Mouse (Mus musculus): ENCODE data around the gene Hoxb4. TPM values are rescaled to one million over a fixed set of nuclear protein-coding genes. Genes with fewer than 3 reads are reported as not detected.
A peak's percentile ranks its signal among the peaks of the same experiment; 100 is the strongest.

Gene Hoxb4
- polyA plus RNA-seq, 1 experiment from 2014 or later, result 3.6 TPM

DNA sequence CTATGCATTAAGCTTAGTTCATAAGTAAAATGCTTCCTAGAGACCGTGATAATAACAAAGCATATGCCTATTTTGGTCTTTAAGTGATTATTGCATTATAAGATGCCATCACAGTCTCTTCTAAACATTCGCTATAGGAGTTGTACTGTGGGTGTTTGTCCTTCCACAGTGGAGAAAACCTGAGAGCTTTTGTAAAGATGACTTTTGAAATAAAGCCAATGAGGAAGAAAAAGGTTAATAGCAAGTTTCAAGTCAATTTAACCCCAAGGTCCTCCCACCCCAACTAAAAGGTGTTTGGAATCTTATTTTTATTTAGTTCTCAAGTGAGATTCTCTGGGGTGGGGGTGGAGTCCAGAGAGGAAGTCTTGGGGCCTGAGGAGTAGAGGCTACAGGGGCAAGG, 4.9 kb upstream of the Hoxb4 start:
- peak overlapping the region; percentile 98 for H3K9ac ChIP-seq (ENCODE audit: low read depth, low read length)
- H3K4me3 ChIP-seq (replicated peaks; ENCODE audit: low read depth, low read length), result peak overlapping the region; percentile 83
- peaks cover 33% of the 10 kb centered on the region for H3K4me1 ChIP-seq (replicated peaks; ENCODE audit: insufficient read depth, low read length)
- WGBS, result 37% methylated on average over 2 of the region's 2 CpGs
- ATAC-seq (replicated peaks; ENCODE audit: low FRiP score, low read depth) (no peak), DNase-seq (ENCODE audit: low spot score) (no peak)
- peak overlapping the region; percentile 96 for H3K4me2 ChIP-seq (ENCODE audit: low read length)
- no peaks in the 10 kb centered on the region for H3K36me3 ChIP-seq (ENCODE audit: insufficient read depth, low read length)
- peak overlapping the region; percentile 99 for H3K27ac ChIP-seq
- no peak for TF ChIP-seq CTCF (IDR thresholded peaks at IDR 0.05; ENCODE audit: low read depth)
- H3K9me3 ChIP-seq (replicated peaks; ENCODE audit: low read length), result no peaks in the 10 kb centered on the region
- no peaks in the 10 kb centered on the region for H3K27me3 ChIP-seq (ENCODE audit: insufficient read depth, low read length)

DNA sequence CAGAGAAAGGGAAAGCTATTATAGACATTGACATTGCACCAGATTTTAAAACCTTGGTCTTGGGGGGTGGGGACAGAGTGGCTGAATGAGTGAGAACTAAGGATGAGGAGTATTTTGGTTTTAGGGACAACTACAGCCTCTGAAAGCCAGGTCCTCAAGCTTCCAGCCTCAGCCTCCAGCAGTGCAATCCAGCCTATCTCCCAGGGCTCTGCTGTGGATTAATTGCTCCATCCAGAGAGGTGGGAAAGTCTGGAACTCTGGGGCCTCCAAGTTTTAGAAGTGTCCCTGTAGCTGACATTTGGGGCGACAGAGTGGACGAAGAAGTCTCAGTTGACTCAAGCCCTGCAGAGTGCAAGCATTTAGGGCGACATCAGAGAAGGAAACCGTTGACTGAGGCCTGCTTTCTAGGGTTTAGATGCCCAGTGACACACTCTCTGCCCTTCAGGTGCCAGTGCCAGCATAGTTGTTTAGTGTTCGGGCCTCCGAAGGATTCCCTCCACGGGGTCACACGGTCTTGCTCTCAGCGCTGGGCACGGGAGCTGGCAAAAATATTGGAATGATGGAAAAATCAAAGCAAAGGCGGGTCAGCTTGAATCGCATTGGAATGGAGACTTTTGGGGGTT, 4.2 kb upstream of the Hoxb4 start:
- H3K27me3 ChIP-seq (ENCODE audit: insufficient read depth, low read length), result no peaks in the 10 kb centered on the region
- DNase-seq (ENCODE audit: low spot score) (no peak), ATAC-seq (replicated peaks; ENCODE audit: low FRiP score, low read depth) (no peak)
- H3K9ac ChIP-seq (ENCODE audit: low read depth, low read length), result peak overlapping the region; percentile 98
- peak overlapping the region; percentile 96 for H3K4me2 ChIP-seq (ENCODE audit: low read length)
- H3K4me1 ChIP-seq (replicated peaks; ENCODE audit: insufficient read depth, low read length), result peaks cover 30% of the 10 kb centered on the region
- no peak for TF ChIP-seq CTCF (IDR thresholded peaks at IDR 0.05; ENCODE audit: low read depth)
- H3K4me3 ChIP-seq (replicated peaks; ENCODE audit: low read depth, low read length), result peak overlapping the region; percentile 83
- no peaks in the 10 kb centered on the region for H3K36me3 ChIP-seq (ENCODE audit: insufficient read depth, low read length)
- H3K27ac ChIP-seq, result peak overlapping the region; percentile 99
- 11% methylated on average over 12 of the region's 12 CpGs for WGBS
- H3K9me3 ChIP-seq (replicated peaks; ENCODE audit: low read length), result no peaks in the 10 kb centered on the region

GRCm38 (mm10) chr11:96314671-96315343, 3.3 kb upstream of the Hoxb4 start:
- H3K27ac ChIP-seq, result peak overlapping the region; percentile 99
- WGBS, result 4% methylated on average over 34 of the region's 34 CpGs
- no peak for DNase-seq (ENCODE audit: low spot score)
- H3K4me2 ChIP-seq (ENCODE audit: low read length), result peak overlapping the region; percentile 96
- no peaks in the 10 kb centered on the region for H3K27me3 ChIP-seq (ENCODE audit: insufficient read depth, low read length)
- H3K9me3 ChIP-seq (replicated peaks; ENCODE audit: low read length), result no peaks in the 10 kb centered on the region
- ATAC-seq (replicated peaks; ENCODE audit: low FRiP score, low read depth), result no peak
- H3K36me3 ChIP-seq (ENCODE audit: insufficient read depth, low read length), result no peaks in the 10 kb centered on the region
- peaks cover 24% of the 10 kb centered on the region for H3K4me1 ChIP-seq (replicated peaks; ENCODE audit: insufficient read depth, low read length)
- H3K4me3 ChIP-seq (replicated peaks; ENCODE audit: low read depth, low read length), result peak overlapping the region; percentile 83
- H3K9ac ChIP-seq (ENCODE audit: low read depth, low read length), result peak overlapping the region; percentile 98
- 0 out of 2 replicates have a peak, but pooled peaks have one; percentile 3 for TF ChIP-seq CTCF (IDR thresholded peaks at IDR 0.05; ENCODE audit: low read depth)

GRCm38 (mm10) chr11:96315344-96315681, 2.8 kb upstream of the Hoxb4 start:
- peak overlapping the region; percentile 83 for H3K4me3 ChIP-seq (replicated peaks; ENCODE audit: low read depth, low read length)
- peak overlapping the region; percentile 99 for H3K27ac ChIP-seq
- H3K9ac ChIP-seq (ENCODE audit: low read depth, low read length), result peak overlapping the region; percentile 98
- 18% methylated on average over 5 of the region's 5 CpGs for WGBS
- ATAC-seq (replicated peaks; ENCODE audit: low FRiP score, low read depth) (no peak), DNase-seq (ENCODE audit: low spot score) (no peak)
- no peaks in the 10 kb centered on the region for H3K9me3 ChIP-seq (replicated peaks; ENCODE audit: low read length)
- no peak for TF ChIP-seq CTCF (IDR thresholded peaks at IDR 0.05; ENCODE audit: low read depth)
- H3K27me3 ChIP-seq (ENCODE audit: insufficient read depth, low read length), result no peaks in the 10 kb centered on the region
- peak overlapping the region; percentile 96 for H3K4me2 ChIP-seq (ENCODE audit: low read length)
- H3K36me3 ChIP-seq (ENCODE audit: insufficient read depth, low read length), result 0 out of 2 replicates have a peak, but pooled peaks cover 4% of the 10 kb centered on the region
- peaks cover 19% of the 10 kb centered on the region; the same call in 1 of the 2 replicates for H3K4me1 ChIP-seq (replicated peaks; ENCODE audit: insufficient read depth, low read length)

- peak overlapping the region; percentile 98 for H3K9ac ChIP-seq (ENCODE audit: low read depth, low read length)
- DNase-seq (ENCODE audit: low spot score) (no peak), ATAC-seq (replicated peaks; ENCODE audit: low FRiP score, low read depth) (no peak)
- TF ChIP-seq CTCF (IDR thresholded peaks at IDR 0.05; ENCODE audit: low read depth), result no peak
- no peaks in the 10 kb centered on the region for H3K9me3 ChIP-seq (replicated peaks; ENCODE audit: low read length)
- peak overlapping the region; percentile 96 for H3K4me2 ChIP-seq (ENCODE audit: low read length)
- 0 out of 2 replicates have a peak, but pooled peaks cover 7% of the 10 kb centered on the region for H3K36me3 ChIP-seq (ENCODE audit: insufficient read depth, low read length)
- 15% methylated on average over 18 of the region's 18 CpGs for whole genome bisulfite sequencing
- no peaks in the 10 kb centered on the region for H3K27me3 ChIP-seq (ENCODE audit: insufficient read depth, low read length)
- H3K4me1 ChIP-seq (replicated peaks; ENCODE audit: insufficient read depth, low read length), result peaks cover 16% of the 10 kb centered on the region; the same call in 1 of the 2 replicates
- H3K27ac ChIP-seq, result peak overlapping the region; percentile 99
- H3K4me3 ChIP-seq (replicated peaks; ENCODE audit: low read depth, low read length), result peak overlapping the region; percentile 83
Observed at GRCm38 (mm10) chr11:96316696-96317607, 1.1 kb upstream of the Hoxb4 start.
